Mouse (Mus musculus) hindbrain, postnatal 0 days (tissue): ENCODE results near the gene Slc18b1. TPM values are rescaled to one million over a fixed set of nuclear protein-coding genes. Genes with fewer than 3 reads are reported as not detected.

Source experiments
- ATAC-seq: fragments of 200-750 bp; cut with Nextera tagmentation; 2 replicates; pipeline ENCODE4 v1.8.0; 2017; ENCODE audit warnings: mild to moderate bottlenecking, moderate TSS enrichment, moderate library complexity
- DNase-seq: peaks from one replicate; pipeline ENCODE4 v3.0.0-alpha.2; 2015; ENCODE audit warnings: low spot score
- H3K27ac ChIP-seq: fragments of 300-500 bp; sonication (generic); 2 replicates; pipeline ENCODE4 v1.5.1; 2014; ENCODE audit warnings: mild to moderate bottlenecking
- H3K27me3 ChIP-seq: fragments of 300-500 bp; sonication (generic); 2 replicates; pipeline ENCODE4 v1.6.1; 2014; ENCODE audit warnings: low read length, mixed read lengths; ENCODE audit not compliant: insufficient read depth
- H3K36me3 ChIP-seq: fragments of 300-500 bp; sonication (generic); 2 replicates; pipeline ENCODE4 v1.6.1; 2014; ENCODE audit warnings: low read length, mixed read lengths; ENCODE audit not compliant: insufficient read depth
- H3K4me1 ChIP-seq: fragments of 300-500 bp; sonication (generic); 2 replicates; pipeline ENCODE4 v1.6.1; 2014; ENCODE audit warnings: antibody characterized with exemption, low read length, mixed read lengths; ENCODE audit not compliant: insufficient read depth
- H3K4me2 ChIP-seq: fragments of 300-500 bp; sonication (generic); 2 replicates; pipeline ENCODE4 v1.6.1; 2014; ENCODE audit warnings: low read depth, mild to moderate bottlenecking, low read length, moderate library complexity, mixed read lengths
- H3K4me3 ChIP-seq: fragments of 300-500 bp; sonication (generic); 2 replicates; pipeline ENCODE4 v1.5.1; 2014; ENCODE audit warnings: low read length
- H3K9ac ChIP-seq: fragments of 300-500 bp; sonication (generic); replicated peaks from 2 replicates; pipeline ENCODE4 v1.6.1; 2014; ENCODE audit warnings: mild to moderate bottlenecking, low read length, moderate library complexity, mixed read lengths
- H3K9me3 ChIP-seq: fragments of 300-500 bp; sonication (generic); 2 replicates; pipeline ENCODE4 v1.6.1; 2016; ENCODE audit warnings: low read length, mixed read lengths
- CTCF ChIP-seq: IDR thresholded peaks from 2 replicates; pipeline ENCODE4 v1.5.1; 2016; ENCODE audit warnings: antibody characterized with exemption, control low read depth, low read depth
- WGBS: fragments of 180-500 bp; shearing (Covaris S2); extraction: QIAGEN DNeasy Blood & Tissue Kit; methylation state at CpG from one replicate; pipeline ENCODE4 v1.1.7; 2014; 5-methylcytosine and 5-hydroxymethylcytosine counted together
- polyA plus RNA-seq: library from polyadenylated mRNA; unstranded; fragments of >200 nt; fragmentation: Nextera tagmentation; extraction: Ambion mirVana; gene quantifications from 2 replicates; pipeline ENCODE4 v1.2.1, GENCODE M21; 2015
- total RNA-seq: library from RNA; depleted of rRNA; stranded (reverse); fragments of >200 nt; gene quantifications from 2 replicates; pipeline ENCODE4 v1.2.3, GENCODE M21; 2014

The Slc18b1 gene
- total and polyA plus RNA-seq, 2 experiments from 2014 or later: 15.3 to 17.4 TPM

DNA sequence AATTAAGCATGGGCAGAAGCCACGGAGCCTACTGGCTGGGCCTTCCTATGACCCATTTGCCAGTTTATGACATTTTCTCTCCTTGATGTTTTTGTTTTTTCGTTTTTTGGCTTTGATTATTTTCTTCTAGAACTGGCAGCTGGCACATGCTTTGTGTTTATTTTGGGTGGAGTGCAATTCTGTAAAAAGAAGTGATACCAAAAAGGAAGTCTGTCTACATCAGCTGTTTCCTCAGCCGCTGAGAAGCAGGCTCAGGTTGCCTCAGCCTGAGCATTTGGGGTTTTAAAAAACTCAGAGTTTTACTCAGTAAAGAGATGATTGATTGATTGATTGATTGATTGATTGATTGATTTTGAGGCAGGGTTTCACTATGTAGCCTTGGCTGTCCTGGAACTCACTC is 6.1 kb downstream of the Slc18b1 start:
- no peak overlapping the region for H3K9ac ChIP-seq
- no peak overlapping the region for H3K27ac ChIP-seq
- H3K4me2 ChIP-seq: no peak overlapping the region
- no peaks in the 10 kb centered on the region for H3K27me3 ChIP-seq
- no peaks in the 10 kb centered on the region for H3K4me1 ChIP-seq
- no peak for TF ChIP-seq CTCF
- 74% methylated on average over 3 of the region's 3 CpGs for WGBS
- H3K4me3 ChIP-seq: no peak overlapping the region
- peaks cover 26% of the 10 kb centered on the region for H3K36me3 ChIP-seq
- no peak for ATAC-seq
- no peak for DNase-seq
- no peaks in the 10 kb centered on the region for H3K9me3 ChIP-seq

DNA sequence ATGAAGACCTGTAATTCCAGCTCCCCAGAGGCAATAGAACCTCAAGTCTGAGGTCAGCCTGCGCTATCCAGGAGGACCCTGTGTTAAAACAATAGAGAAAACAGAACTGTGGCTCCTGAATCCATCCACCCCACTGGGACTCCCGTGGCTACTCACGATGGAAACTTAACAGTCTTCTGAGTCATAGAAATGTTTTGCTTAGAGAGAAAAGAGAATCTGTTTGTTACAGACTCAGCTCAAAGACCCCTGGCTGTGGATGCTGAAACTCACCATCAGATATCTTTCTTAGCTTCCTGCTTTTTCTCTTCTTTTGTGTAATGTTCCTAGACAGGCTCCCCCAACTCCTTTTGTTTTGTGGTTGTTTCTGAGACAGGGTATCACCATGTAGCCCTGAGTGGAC is 7.9 kb downstream of the Slc18b1 start:
- no peak overlapping the region for H3K4me2 ChIP-seq
- 62% methylated on average over 3 of the region's 3 CpGs for WGBS
- no peak for ATAC-seq
- no peak overlapping the region for H3K27ac ChIP-seq
- DNase-seq: no peak
- H3K4me1 ChIP-seq: no peaks in the 10 kb centered on the region
- H3K9ac ChIP-seq: no peak overlapping the region
- H3K27me3 ChIP-seq: no peaks in the 10 kb centered on the region
- H3K9me3 ChIP-seq: no peaks in the 10 kb centered on the region
- H3K36me3 ChIP-seq: peaks cover 26% of the 10 kb centered on the region
- no peak overlapping the region for H3K4me3 ChIP-seq
- TF ChIP-seq CTCF: no peak

DNA sequence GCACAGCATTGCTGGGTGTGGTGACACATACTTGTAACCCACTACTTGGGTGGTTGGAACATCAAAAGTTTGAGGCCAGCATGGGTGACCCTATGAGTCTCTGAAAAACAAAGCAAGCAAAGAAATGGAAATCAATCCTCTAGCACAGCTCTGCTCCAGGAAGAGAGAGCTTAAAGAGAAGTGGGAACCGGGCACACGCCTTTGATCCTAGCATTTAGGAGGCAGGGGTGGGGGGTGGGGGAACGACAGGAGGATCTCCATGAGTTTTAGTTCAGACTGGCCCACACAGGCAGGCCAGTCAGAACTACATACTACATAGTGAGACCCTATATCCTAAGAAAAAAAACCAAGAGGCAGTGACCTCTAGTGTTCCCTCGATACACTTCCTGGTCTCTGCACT is 9.4 kb downstream of the Slc18b1 start:
- WGBS: 34% methylated on average over 4 of the region's 4 CpGs
- no peak for TF ChIP-seq CTCF

DNA sequence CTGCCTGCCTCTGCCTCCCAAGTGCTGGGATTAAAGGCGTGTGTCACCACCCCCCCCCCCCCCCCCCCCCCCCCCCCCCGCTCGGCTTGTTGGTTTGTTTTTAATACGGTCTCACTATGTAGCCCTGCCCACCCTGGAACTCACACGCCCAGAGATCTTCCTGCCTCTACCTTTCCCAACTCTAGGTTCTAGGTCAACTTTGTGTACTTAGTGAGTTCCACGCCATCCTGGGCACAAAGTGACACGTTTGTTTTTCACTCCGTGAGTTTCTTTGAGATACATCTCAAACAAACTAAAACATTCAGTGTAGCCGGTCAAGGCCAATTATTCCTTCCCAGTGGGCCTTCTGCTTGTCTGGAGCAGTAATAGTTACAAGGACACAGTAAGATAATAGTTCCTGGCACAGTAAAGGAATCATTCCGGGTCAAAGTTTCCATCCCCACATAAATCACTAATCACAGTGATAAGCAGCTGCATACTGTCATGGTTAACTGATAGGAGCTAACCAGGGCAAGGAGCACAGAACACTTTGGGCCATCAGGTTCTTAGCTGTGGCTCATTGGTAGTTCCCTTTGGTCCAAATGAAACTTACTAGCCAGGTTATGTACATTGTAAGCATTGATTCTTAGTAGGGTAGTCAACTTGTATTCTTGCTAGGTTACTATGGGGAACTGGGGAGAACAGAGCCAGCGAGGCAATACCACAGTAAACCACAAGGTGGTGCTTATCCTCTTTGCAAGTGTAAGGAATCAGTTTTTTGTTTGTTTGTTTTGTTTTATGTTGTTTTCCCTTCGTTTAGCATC is 15.1 kb downstream of the Slc18b1 start:
- no peaks in the 10 kb centered on the region for H3K9me3 ChIP-seq
- no peak overlapping the region for H3K4me3 ChIP-seq
- peaks cover 5% of the 10 kb centered on the region; the same call in 1 of the 2 replicates for H3K36me3 ChIP-seq
- TF ChIP-seq CTCF: peak; percentile 91
- no peak overlapping the region for H3K9ac ChIP-seq
- H3K27ac ChIP-seq: no peak overlapping the region
- 77% methylated on average over 8 of the region's 12 CpGs for WGBS
- DNase-seq: peak; percentile 84
- H3K4me2 ChIP-seq: no peak overlapping the region
- no peaks in the 10 kb centered on the region for H3K4me1 ChIP-seq
- peak; percentile 74 for ATAC-seq
- no peaks in the 10 kb centered on the region for H3K27me3 ChIP-seq

More for the DNA sequence above, 9.4 kb downstream of the Slc18b1 start:
- Histone ChIP-seq H3K27me3 (no peaks in the 10 kb centered on the region), H3K4me1 (no peaks in the 10 kb centered on the region), H3K27ac (no peak overlapping the region), H3K4me2 (no peak overlapping the region), H3K36me3 (peaks cover 26% of the 10 kb centered on the region), H3K4me3 (no peak overlapping the region), H3K9me3 (no peaks in the 10 kb centered on the region), H3K9ac (no peak overlapping the region)
- ATAC-seq (no peak), DNase-seq (no peak)

DNA sequence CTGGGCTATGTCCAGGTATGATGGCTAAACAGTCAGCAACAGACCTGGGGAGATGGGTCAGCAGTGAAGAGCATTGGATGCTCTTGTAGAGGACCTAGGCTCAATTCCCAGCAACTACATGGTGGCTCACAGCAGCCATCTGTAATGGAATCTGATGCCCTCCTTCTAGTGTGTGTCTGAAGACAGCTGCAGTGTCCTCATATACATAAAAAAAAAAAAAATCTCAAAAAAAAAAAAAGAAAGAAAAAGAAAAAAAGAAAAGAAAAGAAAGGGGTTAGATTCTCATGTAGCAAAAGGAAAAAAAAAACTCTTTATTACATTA is 15.6 kb downstream of the Slc18b1 start:
- Histone ChIP-seq H3K27me3 (no peaks in the 10 kb centered on the region), H3K9me3 (no peaks in the 10 kb centered on the region), H3K4me1 (no peaks in the 10 kb centered on the region), H3K4me3 (no peak overlapping the region), H3K4me2 (no peak overlapping the region), H3K36me3 (peaks cover 5% of the 10 kb centered on the region; the same call in 1 of the 2 replicates), H3K9ac (no peak overlapping the region), H3K27ac (no peak overlapping the region)
- ATAC-seq (peak; percentile 58), DNase-seq (no peak)
- TF ChIP-seq CTCF: no peak

DNA sequence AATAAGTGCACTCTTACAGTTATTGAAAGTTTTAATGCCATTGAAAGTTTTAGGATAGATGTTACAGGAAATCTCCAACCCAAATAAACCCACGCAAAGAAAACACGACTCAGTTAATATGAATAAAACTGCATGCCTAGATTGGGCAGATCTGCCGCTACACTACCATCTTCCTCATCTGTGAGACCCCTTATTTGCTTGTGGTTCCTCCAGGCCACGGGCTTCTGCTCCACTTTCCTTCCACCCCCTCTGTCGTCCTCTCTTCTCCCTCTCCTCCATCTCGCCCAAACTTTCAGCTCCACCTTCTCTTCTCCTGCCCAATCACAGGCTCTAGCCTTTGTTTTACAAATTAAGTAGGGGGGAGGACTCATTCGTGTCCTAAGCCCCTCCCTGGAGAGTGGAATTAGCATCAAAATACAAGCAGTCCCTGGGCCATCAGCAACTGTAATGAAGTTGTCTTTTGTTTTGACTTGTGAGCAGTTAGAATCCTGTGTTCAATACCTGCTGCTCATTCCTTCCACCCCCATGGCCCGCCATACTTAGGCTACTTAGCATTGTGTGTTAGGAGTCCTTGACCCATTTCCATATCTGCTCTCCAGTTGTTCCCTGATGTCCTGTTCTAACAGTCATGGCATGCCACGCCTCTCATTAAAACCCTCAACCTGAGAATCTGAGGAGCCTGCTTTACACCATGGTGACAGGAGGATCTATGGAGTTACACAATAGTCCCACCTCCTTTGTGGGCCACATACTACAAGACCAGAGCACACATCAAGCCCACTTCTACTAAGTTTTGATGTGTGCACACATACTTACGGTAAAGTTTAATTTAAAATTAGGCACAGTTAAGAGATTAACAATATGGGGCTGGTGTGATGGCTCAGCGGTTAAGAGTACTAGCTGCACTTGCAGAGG is 16.3 kb downstream of the Slc18b1 start:
- no peaks in the 10 kb centered on the region for H3K4me1 ChIP-seq
- 52% methylated on average over 11 of the region's 11 CpGs for WGBS

DNA sequence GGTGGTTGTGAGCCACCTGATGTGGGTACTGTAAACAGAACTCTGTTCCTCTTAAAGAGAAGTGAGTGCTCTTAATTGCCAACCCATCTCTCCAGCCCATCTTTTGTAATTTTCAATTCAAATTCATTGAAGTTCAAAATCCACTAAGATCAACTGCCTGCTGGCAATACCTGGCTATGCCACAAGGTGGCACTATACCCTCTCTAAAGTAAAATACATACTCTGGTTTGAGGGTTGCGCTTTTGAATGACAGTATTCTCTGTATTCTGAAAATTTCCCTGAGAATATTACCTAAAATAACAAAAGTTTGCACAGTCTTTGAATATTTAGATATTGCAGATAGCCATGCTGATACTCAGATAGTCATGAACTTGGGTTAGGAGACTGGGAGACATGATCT is 18.4 kb downstream of the Slc18b1 start:
- H3K27ac ChIP-seq: no peak overlapping the region
- H3K9ac ChIP-seq: no peak overlapping the region
- H3K27me3 ChIP-seq: no peaks in the 10 kb centered on the region
- H3K4me3 ChIP-seq: no peak overlapping the region
- H3K9me3 ChIP-seq: no peaks in the 10 kb centered on the region
- 50% methylated on average over 1 of the region's 1 CpGs for WGBS
- peaks cover 15% of the 10 kb centered on the region; the same call in 1 of the 2 replicates for H3K36me3 ChIP-seq
- H3K4me2 ChIP-seq: no peak overlapping the region
- ATAC-seq: peak; percentile 50
- DNase-seq: peak; percentile 91
- H3K4me1 ChIP-seq: no peaks in the 10 kb centered on the region
- TF ChIP-seq CTCF: peak; percentile 87

More for the DNA sequence above, 16.3 kb downstream of the Slc18b1 start:
- Histone ChIP-seq H3K36me3 (peaks cover 5% of the 10 kb centered on the region; the same call in 1 of the 2 replicates), H3K9ac (no peak overlapping the region), H3K4me2 (no peak overlapping the region), H3K9me3 (no peaks in the 10 kb centered on the region), H3K27me3 (no peaks in the 10 kb centered on the region), H3K27ac (no peak overlapping the region), H3K4me3 (no peak overlapping the region)
- DNase-seq: no peak
- ATAC-seq: no peak
- no peak for TF ChIP-seq CTCF
